Mouse (Mus musculus) heart, embryonic 10.5 days (tissue): Measurements from ENCODE around the gene Lrrc8b. TPM values are rescaled to one million over a fixed set of nuclear protein-coding genes. Genes with fewer than 3 reads are reported as not detected.

Experiments used
- DNase-seq: peaks from one replicate; pipeline ENCODE4 v3.0.0-alpha.2; 2017; ENCODE audit warnings: low spot score
- H3K27ac ChIP-seq: fragments of 300-500 bp; sonication (generic); 2 replicates; pipeline ENCODE4 v1.5.1; 2016; ENCODE audit warnings: mild to moderate bottlenecking
- H3K27me3 ChIP-seq: fragments of 300-500 bp; sonication (generic); 2 replicates; pipeline ENCODE4 v1.6.1; 2016; ENCODE audit warnings: mild to moderate bottlenecking; ENCODE audit not compliant: poor library complexity, insufficient read depth, severe bottlenecking
- H3K36me3 ChIP-seq: fragments of 300-500 bp; sonication (generic); 2 replicates; pipeline ENCODE4 v1.6.1; 2016; ENCODE audit warnings: mild to moderate bottlenecking, moderate library complexity
- H3K4me1 ChIP-seq: fragments of 300-500 bp; sonication (generic); 2 replicates; pipeline ENCODE4 v1.6.1; 2016; ENCODE audit warnings: mild to moderate bottlenecking
- H3K4me3 ChIP-seq: fragments of 300-500 bp; sonication (generic); 2 replicates; pipeline ENCODE4 v1.5.1; 2016; ENCODE audit warnings: mild to moderate bottlenecking, moderate library complexity
- H3K9me3 ChIP-seq: fragments of 300-500 bp; sonication (generic); 2 replicates; pipeline ENCODE4 v1.6.1; 2016; ENCODE audit warnings: mild to moderate bottlenecking, moderate library complexity
- WGBS: fragments of 180-500 bp; shearing (Covaris S2); methylation state at CpG from one replicate; pipeline ENCODE4 v1.1.7; 2016; 5-methylcytosine and 5-hydroxymethylcytosine counted together
- polyA plus RNA-seq: library from polyadenylated mRNA; unstranded; fragments of >200 nt; fragmentation: Nextera tagmentation; extraction: Ambion mirVana; gene quantifications from 2 replicates; pipeline ENCODE4 v1.2.1, GENCODE M21; 2016

Gene Lrrc8b
- polyA plus RNA-seq, 1 experiment from 2014 or later, result 6.0 TPM

DNA sequence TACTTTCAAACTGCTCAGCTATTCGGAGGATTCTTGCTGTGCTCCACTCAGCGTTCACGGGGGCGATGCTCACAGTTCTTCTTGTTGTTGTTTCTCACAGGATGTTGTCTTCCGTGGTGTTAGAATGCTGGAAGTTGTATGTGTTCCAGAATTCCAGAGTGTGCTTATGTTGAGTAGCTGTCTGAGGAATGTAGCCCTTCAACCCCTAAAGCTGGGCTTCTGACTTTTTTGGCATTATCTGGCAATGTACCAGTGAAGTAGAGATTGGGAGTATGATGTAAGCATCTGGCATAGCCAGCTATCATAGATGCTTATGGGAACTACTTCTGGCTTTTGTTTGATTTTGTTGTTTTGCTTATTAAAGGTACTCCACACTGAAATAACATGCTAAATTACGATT lies 115.0 kb downstream of the Lrrc8b start:
- Histone ChIP-seq H3K36me3 (peaks cover 12% of the 10 kb centered on the region; the same call in 1 of the 2 replicates), H3K4me3 (no peak overlapping the region), H3K4me1 (peaks cover 25% of the 10 kb centered on the region), H3K9me3 (no peaks in the 10 kb centered on the region), H3K27ac (0 out of 2 replicates have a peak overlapping the region, but pooled peaks have one; percentile 18), H3K27me3 (no peaks in the 10 kb centered on the region)
- no peak for DNase-seq
- 77% methylated on average over 6 of the region's 6 CpGs for WGBS

DNA sequence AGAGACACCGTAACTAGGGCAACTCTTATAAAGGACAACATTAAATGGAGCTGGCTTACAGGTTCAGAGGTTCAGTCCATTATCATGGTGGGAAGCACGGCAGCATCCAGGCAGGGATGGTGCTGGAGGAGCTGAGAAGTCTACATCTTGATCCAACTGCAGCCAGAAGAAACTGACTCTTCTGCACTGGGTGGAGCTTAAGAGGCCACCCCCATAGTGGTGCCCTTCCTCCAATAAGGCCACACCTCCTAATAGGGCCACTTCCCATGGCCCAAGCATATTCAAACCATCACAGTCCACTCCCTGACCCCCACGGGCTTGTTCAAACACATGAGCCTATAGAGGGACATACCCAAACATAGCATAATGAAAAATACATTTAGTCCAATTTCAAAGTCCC lies 119.6 kb downstream of the Lrrc8b start:
- no peaks in the 10 kb centered on the region for H3K27me3 ChIP-seq
- H3K36me3 ChIP-seq, result peaks cover 38% of the 10 kb centered on the region
- no peaks in the 10 kb centered on the region for H3K9me3 ChIP-seq
- no peak overlapping the region for H3K27ac ChIP-seq
- peaks cover 8% of the 10 kb centered on the region; the same call in 1 of the 2 replicates for H3K4me1 ChIP-seq
- H3K4me3 ChIP-seq, result no peak overlapping the region
- 97% methylated on average over 3 of the region's 3 CpGs for WGBS
- no peak for DNase-seq

- Histone ChIP-seq H3K9me3 (no peaks in the 10 kb centered on the region), H3K4me1 (0 out of 2 replicates have a peak, but pooled peaks cover 4% of the 10 kb centered on the region), H3K27ac (no peak overlapping the region), H3K27me3 (no peaks in the 10 kb centered on the region), H3K36me3 (peaks cover 43% of the 10 kb centered on the region), H3K4me3 (no peak overlapping the region)
- DNase-seq, result no peak
- 96% methylated on average over 2 of the region's 2 CpGs for WGBS
These were observed 120.6 kb downstream of the Lrrc8b start for GRCm38 (mm10) chr5:105536172-105536571.

DNA sequence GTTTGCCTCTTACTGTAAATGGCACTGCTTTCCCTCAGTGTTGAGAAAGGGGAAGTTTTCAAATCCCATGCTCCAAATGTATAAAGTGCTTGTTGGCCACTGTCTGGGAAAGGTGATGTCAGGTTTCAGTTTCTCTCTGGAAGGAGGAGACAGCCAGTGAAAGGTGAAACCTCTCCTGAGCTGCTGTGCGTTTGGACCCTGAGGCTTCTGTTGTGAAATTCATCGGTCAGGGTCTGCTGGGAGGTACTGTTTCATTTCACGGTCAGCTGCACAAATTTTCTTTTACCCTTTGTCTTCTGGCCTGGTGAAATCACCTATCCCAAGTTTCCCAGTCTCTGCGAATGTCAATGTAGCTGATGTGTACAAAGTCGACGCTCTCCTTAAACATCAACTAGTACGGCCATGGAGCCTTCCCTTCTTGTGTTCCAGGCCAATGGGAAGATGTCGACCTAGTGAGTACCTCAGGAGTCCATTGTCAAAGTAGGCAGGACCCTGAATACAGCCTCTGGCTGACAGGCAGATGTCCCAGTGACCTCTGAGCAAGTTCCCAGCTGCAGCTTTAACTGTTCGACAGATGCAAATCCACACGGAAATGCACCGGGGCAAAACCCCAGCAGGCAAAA lies 121.6 kb downstream of the Lrrc8b start:
- DNase-seq, result no peak
- 87% methylated on average over 11 of the region's 11 CpGs for WGBS
- H3K4me1 ChIP-seq, result 0 out of 2 replicates have a peak, but pooled peaks cover 3% of the 10 kb centered on the region
- H3K27me3 ChIP-seq, result no peaks in the 10 kb centered on the region
- no peak overlapping the region for H3K4me3 ChIP-seq
- H3K9me3 ChIP-seq, result no peaks in the 10 kb centered on the region
- no peak overlapping the region for H3K27ac ChIP-seq
- H3K36me3 ChIP-seq, result peaks cover 47% of the 10 kb centered on the region

Other genes with a start within 250 kb of the Lrrc8b start
- 0.08 and 0.48 TPM in 2 replicates for gene Gbp10, start 176.2 kb upstream of the Lrrc8b start, polyA plus RNA-seq
- not detected in 2 replicates for gene Gm43302, start 122.1 kb upstream of the Lrrc8b start, polyA plus RNA-seq
- 2.4 and 3.4 TPM in 2 replicates for gene Gbp6, start 122.1 kb upstream of the Lrrc8b start, polyA plus RNA-seq
- 26.0 and 26.7 TPM in 2 replicates for gene Lrrc8c, start 103.6 kb downstream of the Lrrc8b start, polyA plus RNA-seq